Mouse (Mus musculus): Measurements from ENCODE around the gene Hmgb3.
"Not testable (repeated sequence)": the region's sequence is repeated elsewhere in the genome, so short reads cannot be mapped to it uniquely, and the experiment has no call there.

Hmgb3 gene

GRCm38 (mm10) chrX:71555415-71556114 lies at the start of gene Hmgb3:
TSS of gene Hmgb3 (plus strand) at chrX:71555918.
- peak; percentile 89 for DNase-seq

- DNase-seq: not testable (repeated sequence)
Measured at GRCm38 (mm10) chrX:71506591-71506990, 49.1 kb upstream of the Hmgb3 start.

GRCm38 (mm10) chrX:71519252-71519651 lies 36.5 kb upstream of the Hmgb3 start:
- no peak for DNase-seq

- no peak for DNase-seq
Measured at GRCm38 (mm10) chrX:71522889-71523288, 32.8 kb upstream of the Hmgb3 start.

- DNase-seq: no peak
Measured at GRCm38 (mm10) chrX:71524310-71524709, 31.4 kb upstream of the Hmgb3 start.

GRCm38 (mm10) chrX:71525593-71526299 lies 30.0 kb upstream of the Hmgb3 start:
- DNase-seq: no peak

GRCm38 (mm10) chrX:71527461-71527860 lies 28.3 kb upstream of the Hmgb3 start:
- no peak for DNase-seq

- no peak for DNase-seq
Measured at GRCm38 (mm10) chrX:71528150-71528549, 27.6 kb upstream of the Hmgb3 start.

GRCm38 (mm10) chrX:71528646-71529045 lies 27.1 kb upstream of the Hmgb3 start:
- DNase-seq: peak; percentile 10

GRCm38 (mm10) chrX:71532635-71533034 lies 23.1 kb upstream of the Hmgb3 start:
- DNase-seq: no peak

- peak; percentile 12 for DNase-seq
Measured at GRCm38 (mm10) chrX:71534102-71534501, 21.6 kb upstream of the Hmgb3 start.

- DNase-seq: no peak
Measured at GRCm38 (mm10) chrX:71537791-71538190, 17.9 kb upstream of the Hmgb3 start.

- peak; percentile 58 for DNase-seq
Measured at GRCm38 (mm10) chrX:71540821-71541510, 14.8 kb upstream of the Hmgb3 start.

GRCm38 (mm10) chrX:71544731-71545130 lies 11.0 kb upstream of the Hmgb3 start:
- no peak for DNase-seq

- no peak for DNase-seq
Measured at GRCm38 (mm10) chrX:71545163-71545562, 10.6 kb upstream of the Hmgb3 start.

- DNase-seq: no peak
Measured at GRCm38 (mm10) chrX:71556115-71556941, 610 bp downstream of the Hmgb3 start.

GRCm38 (mm10) chrX:71556965-71557491 lies 1.3 kb downstream of the Hmgb3 start:
- DNase-seq: no peak

- no peak for DNase-seq
Measured at GRCm38 (mm10) chrX:71559336-71559735, 3.6 kb downstream of the Hmgb3 start.

- no peak for DNase-seq
Measured at GRCm38 (mm10) chrX:71560796-71561195, 5.1 kb downstream of the Hmgb3 start.

GRCm38 (mm10) chrX:71573132-71573900 lies 17.6 kb downstream of the Hmgb3 start:
- DNase-seq: no peak

- DNase-seq: peak; percentile 5
Measured at GRCm38 (mm10) chrX:71575550-71575949, 19.8 kb downstream of the Hmgb3 start.

- DNase-seq: no peak
Measured at GRCm38 (mm10) chrX:71589181-71589580, 33.5 kb downstream of the Hmgb3 start.

All from lung, postnatal 36 days (tissue).